Mouse (Mus musculus): ENCODE results near the gene Spats2. TPM values are rescaled to one million over a fixed set of nuclear protein-coding genes. Genes with fewer than 3 reads are reported as not detected.

Spats2 gene
- polyA plus RNA-seq, 1 experiment from 2014 or later = 33.7 TPM

DNA sequence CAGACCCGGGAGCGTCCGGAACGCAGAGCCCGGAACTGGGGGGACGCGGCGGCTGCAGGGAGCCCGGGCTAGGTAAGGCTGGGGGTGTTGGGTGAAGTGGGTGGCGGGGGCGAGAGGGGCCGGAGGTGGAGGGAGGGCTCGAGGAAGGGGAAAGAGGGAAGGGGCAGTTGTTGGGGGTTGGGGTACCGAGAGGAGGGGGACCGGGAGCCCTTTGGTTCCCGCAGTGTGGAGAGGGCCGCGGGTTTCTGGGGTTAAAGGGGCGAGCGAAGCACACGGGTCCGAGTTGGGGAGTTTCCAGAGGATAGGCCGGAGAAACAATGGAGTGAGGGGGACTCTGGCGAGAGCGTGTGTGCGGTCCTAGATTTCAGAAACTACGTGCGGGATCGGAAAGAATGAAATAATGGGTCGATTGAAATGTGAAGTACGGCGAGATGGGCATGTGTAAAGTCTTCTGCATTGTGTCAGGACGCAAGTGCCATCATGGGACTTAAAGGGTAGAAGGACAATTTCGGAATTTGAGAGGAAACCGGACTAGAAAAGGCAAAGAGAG lies 1.2 kb downstream of the Spats2 start:
- peak; percentile 46 for DNase-seq (ENCODE audit: low spot score)
- no peak for ATAC-seq (ENCODE audit: low FRiP score)
- Histone ChIP-seq H3K4me3 (replicated peaks; ENCODE audit: low read length) (peak overlapping the region; percentile 61), H3K9me3 (ENCODE audit: control insufficient read depth, low read length) (no peaks in the 10 kb centered on the region), H3K27ac (peak overlapping the region; percentile 94), H3K36me3 (replicated peaks; ENCODE audit: control insufficient read depth, insufficient read depth) (no peaks in the 10 kb centered on the region), H3K9ac (peak overlapping the region; percentile 86), H3K27me3 (ENCODE audit: control insufficient read depth, insufficient read depth, low read length) (no peaks in the 10 kb centered on the region), H3K4me1 (replicated peaks; ENCODE audit: control insufficient read depth, insufficient read depth, low read length) (peaks cover 18% of the 10 kb centered on the region), H3K4me2 (replicated peaks) (peak overlapping the region; percentile 71)
- WGBS = under 1% methylated on average over 35 of the region's 35 CpGs

DNA sequence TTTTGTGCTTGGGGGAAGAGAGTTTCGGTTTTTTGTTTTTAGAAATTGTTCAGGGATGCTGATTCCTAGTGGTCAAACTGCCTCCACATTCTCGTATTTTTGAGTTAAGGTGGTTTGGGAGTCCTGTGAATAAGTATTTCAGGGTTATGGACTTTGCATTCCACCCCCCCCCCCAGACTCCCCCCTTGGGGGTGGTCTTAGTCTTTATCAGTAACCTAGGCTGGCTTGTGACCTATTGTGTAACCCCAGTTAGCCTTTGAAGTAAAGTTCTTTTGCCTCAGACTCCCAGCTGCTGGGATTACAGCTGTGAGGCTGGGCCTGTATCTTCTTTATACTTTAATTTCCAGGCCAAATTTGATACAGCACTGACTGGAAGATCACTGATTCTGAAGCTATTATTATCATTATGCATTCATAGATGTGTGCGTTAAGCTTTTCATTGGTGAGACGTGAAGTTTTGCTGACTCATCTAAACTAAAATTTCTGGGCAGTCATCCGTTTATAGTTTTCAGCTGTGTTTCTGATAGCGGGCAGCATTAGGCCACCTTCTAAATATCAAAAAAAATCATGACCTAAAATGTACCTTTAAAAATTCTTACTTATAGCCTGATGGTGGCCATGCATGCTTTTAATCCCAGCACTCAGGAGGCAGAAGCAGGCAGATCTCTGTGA lies 2.3 kb downstream of the Spats2 start:
- Histone ChIP-seq H3K36me3 (replicated peaks; ENCODE audit: control insufficient read depth, insufficient read depth) (no peaks in the 10 kb centered on the region), H3K4me2 (replicated peaks) (peak overlapping the region; percentile 71), H3K27ac (no peak overlapping the region), H3K4me3 (replicated peaks; ENCODE audit: low read length) (peak overlapping the region; percentile 61), H3K9me3 (ENCODE audit: control insufficient read depth, low read length) (no peaks in the 10 kb centered on the region), H3K4me1 (replicated peaks; ENCODE audit: control insufficient read depth, insufficient read depth, low read length) (peaks cover 18% of the 10 kb centered on the region), H3K9ac (peak overlapping the region; percentile 86), H3K27me3 (ENCODE audit: control insufficient read depth, insufficient read depth, low read length) (no peaks in the 10 kb centered on the region)
- no peak for DNase-seq (ENCODE audit: low spot score)
- WGBS = 56% methylated on average over 6 of the region's 6 CpGs
- ATAC-seq (ENCODE audit: low FRiP score) = no peak

DNA sequence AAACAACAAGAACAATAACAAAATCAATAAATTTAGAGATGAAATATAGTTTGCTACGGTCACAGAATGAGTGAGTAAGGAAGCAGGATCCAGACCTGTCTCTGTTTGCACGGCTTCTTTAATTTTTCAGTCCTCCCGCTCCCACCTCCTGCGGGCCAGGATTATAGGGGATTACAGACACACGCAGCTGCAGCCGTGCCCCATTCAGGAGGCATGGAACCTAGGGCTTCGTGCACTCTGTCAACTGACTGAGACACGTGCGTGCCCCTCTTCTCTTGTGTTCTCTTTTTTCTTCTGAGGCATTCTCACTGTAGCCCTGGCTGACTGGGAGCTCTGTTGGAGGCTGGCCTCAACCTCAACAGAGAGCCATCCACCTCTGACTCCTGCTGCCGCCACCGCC lies 3.7 kb downstream of the Spats2 start:
- Histone ChIP-seq H3K27me3 (ENCODE audit: control insufficient read depth, insufficient read depth, low read length) (no peaks in the 10 kb centered on the region), H3K4me2 (replicated peaks) (no peak overlapping the region), H3K9me3 (ENCODE audit: control insufficient read depth, low read length) (no peaks in the 10 kb centered on the region), H3K4me1 (replicated peaks; ENCODE audit: control insufficient read depth, insufficient read depth, low read length) (peaks cover 18% of the 10 kb centered on the region), H3K36me3 (replicated peaks; ENCODE audit: control insufficient read depth, insufficient read depth) (no peaks in the 10 kb centered on the region), H3K9ac (no peak overlapping the region), H3K4me3 (replicated peaks; ENCODE audit: low read length) (no peak overlapping the region), H3K27ac (no peak overlapping the region)
- 62% methylated on average over 11 of the region's 11 CpGs for WGBS
- DNase-seq (ENCODE audit: low spot score) (no peak), ATAC-seq (ENCODE audit: low FRiP score) (no peak)

DNA sequence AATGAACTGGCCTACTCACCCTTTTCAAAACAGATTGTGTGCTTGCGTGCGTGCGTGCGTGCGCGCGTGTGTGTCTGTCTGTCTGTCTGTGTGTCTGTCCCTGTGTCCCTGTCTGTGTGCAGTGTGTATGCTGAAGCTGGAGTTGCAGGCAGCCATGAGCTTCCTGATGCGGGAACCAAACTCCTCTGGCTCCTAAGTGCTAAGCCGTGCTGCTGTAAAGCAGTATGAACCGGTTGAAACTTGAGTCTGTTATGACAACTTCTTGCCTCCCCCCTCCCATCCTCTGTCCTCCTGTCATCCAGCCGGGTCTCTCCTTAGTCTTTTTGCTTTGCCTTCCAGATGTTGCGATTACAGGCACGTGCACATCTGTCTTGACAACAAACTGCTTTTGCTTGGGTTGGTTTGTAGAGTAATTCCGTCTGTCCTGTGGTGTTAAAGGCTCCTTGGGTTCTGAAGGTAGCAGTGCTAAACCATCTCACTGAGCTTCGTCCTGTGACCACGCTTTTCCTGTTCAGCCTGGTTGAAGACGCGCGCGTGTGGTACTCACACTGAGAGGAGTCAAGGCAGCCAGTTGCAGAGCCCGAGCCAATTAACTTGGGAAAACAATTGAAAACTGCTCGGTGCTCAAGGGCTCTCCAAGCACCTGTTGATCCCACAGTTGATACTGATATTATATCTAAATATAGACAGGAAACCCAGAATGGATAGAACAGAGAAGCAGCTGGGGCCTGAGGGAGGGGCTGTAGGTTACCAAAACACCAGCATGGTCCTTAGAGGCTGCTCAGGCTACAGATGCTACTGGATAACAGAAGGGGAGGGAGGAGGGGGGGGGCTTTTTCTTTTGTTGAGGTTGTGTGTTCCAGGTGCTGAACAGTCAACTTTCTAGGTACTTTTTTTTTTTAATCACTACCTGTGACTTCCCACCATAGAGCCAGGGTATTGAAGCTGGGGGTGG lies 4.5 kb downstream of the Spats2 start:
- Histone ChIP-seq H3K4me3 (replicated peaks; ENCODE audit: low read length) (no peak overlapping the region), H3K36me3 (replicated peaks; ENCODE audit: control insufficient read depth, insufficient read depth) (no peaks in the 10 kb centered on the region), H3K27ac (no peak overlapping the region), H3K4me2 (replicated peaks) (no peak overlapping the region), H3K27me3 (ENCODE audit: control insufficient read depth, insufficient read depth, low read length) (no peaks in the 10 kb centered on the region), H3K9ac (no peak overlapping the region), H3K4me1 (replicated peaks; ENCODE audit: control insufficient read depth, insufficient read depth, low read length) (peaks cover 18% of the 10 kb centered on the region), H3K9me3 (ENCODE audit: control insufficient read depth, low read length) (no peaks in the 10 kb centered on the region)
- WGBS = 77% methylated on average over 22 of the region's 22 CpGs
- ATAC-seq (ENCODE audit: low FRiP score) = no peak
- no peak for DNase-seq (ENCODE audit: low spot score)

DNA sequence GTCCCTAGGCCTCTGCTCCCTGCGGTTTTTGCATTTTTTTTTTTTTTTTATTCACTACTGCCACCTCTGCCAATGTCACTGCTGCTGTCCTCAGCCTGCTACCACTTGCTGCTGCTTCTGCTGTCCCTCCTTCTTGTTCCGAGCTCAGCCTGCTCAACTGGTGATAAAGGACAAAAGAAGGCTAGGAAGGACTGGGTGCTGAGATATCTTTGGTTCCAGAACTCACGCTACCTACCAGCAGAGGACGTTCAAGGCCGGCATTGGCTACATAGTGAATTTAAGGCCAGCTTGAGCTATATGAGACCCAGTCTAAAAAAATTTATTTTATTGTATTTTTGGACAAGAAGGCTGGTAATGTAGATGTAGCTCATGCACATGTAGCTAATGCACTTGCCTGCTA lies 12.7 kb downstream of the Spats2 start:
- 85% methylated on average over 5 of the region's 5 CpGs for WGBS
- H3K9ac ChIP-seq = no peak overlapping the region

DNA sequence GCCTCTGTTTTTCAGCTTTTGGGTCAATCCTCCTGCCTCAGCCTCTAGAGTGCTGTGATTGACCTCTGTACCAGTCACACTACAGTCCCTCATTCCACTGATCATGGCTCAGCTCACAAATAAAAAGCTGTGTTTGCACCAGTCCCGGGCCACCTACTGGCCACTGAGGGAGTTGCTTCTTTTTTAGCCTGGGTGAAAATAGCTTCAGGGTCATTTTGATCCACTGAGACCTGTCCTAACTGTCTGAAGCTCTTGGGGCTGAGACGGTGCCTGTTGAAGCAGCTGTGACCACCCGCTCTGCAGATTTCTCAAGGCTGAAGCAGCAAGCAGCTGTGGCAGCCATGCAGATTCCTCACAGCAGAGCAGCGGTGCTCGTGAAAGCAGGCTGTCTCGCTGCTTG lies 14.0 kb downstream of the Spats2 start:
- H3K9ac ChIP-seq = no peak overlapping the region
- H3K9me3 ChIP-seq (ENCODE audit: control insufficient read depth, low read length) = no peaks in the 10 kb centered on the region
- no peaks in the 10 kb centered on the region for H3K36me3 ChIP-seq (replicated peaks; ENCODE audit: control insufficient read depth, insufficient read depth)
- H3K27ac ChIP-seq = no peak overlapping the region
- no peak for ATAC-seq (ENCODE audit: low FRiP score)
- H3K4me2 ChIP-seq (replicated peaks) = no peak overlapping the region
- 47% methylated on average over 6 of the region's 6 CpGs for WGBS
- H3K4me3 ChIP-seq (replicated peaks; ENCODE audit: low read length) = no peak overlapping the region
- peak; percentile 65 for DNase-seq (ENCODE audit: low spot score)
- H3K4me1 ChIP-seq (replicated peaks; ENCODE audit: control insufficient read depth, insufficient read depth, low read length) = no peaks in the 10 kb centered on the region
- no peaks in the 10 kb centered on the region for H3K27me3 ChIP-seq (ENCODE audit: control insufficient read depth, insufficient read depth, low read length)

More for the DNA sequence above, 12.7 kb downstream of the Spats2 start:
- no peaks in the 10 kb centered on the region for H3K4me1 ChIP-seq (replicated peaks; ENCODE audit: control insufficient read depth, insufficient read depth, low read length)
- no peak overlapping the region for H3K4me2 ChIP-seq (replicated peaks)
- no peaks in the 10 kb centered on the region for H3K36me3 ChIP-seq (replicated peaks; ENCODE audit: control insufficient read depth, insufficient read depth)
- ATAC-seq (ENCODE audit: low FRiP score) (no peak), DNase-seq (ENCODE audit: low spot score) (no peak)
- H3K27ac ChIP-seq = no peak overlapping the region
- H3K9me3 ChIP-seq (ENCODE audit: control insufficient read depth, low read length) = no peaks in the 10 kb centered on the region
- no peaks in the 10 kb centered on the region for H3K27me3 ChIP-seq (ENCODE audit: control insufficient read depth, insufficient read depth, low read length)
- H3K4me3 ChIP-seq (replicated peaks; ENCODE audit: low read length) = no peak overlapping the region

DNA sequence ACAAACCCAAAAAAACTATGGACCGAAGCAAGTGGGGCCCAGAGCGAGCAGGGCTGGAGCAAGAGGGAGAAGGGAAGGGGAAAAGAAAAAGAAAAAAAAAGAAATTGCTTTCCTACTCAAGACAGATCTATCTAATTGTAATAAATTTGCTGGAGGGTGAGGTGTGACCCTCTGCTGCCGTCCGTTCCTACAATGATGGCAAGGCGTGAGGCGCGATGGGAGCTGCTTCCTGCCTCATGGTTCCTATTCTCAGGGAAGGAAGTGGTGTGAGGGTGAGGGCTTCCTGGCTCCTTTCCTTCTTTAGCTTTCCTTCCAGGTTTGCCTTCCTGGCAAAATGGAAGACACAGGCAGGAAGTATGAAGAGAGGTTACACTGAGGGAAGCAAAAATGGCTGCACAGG lies 24.8 kb downstream of the Spats2 start:
- H3K27ac ChIP-seq = no peak overlapping the region
- no peak overlapping the region for H3K4me2 ChIP-seq (replicated peaks)
- 94% methylated on average over 7 of the region's 7 CpGs for WGBS
- H3K9me3 ChIP-seq (ENCODE audit: control insufficient read depth, low read length) = no peaks in the 10 kb centered on the region
- no peak overlapping the region for H3K4me3 ChIP-seq (replicated peaks; ENCODE audit: low read length)
- H3K36me3 ChIP-seq (replicated peaks; ENCODE audit: control insufficient read depth, insufficient read depth) = peaks cover 45% of the 10 kb centered on the region
- no peaks in the 10 kb centered on the region for H3K4me1 ChIP-seq (replicated peaks; ENCODE audit: control insufficient read depth, insufficient read depth, low read length)
- ATAC-seq (ENCODE audit: low FRiP score) (no peak), DNase-seq (ENCODE audit: low spot score) (no peak)
- no peaks in the 10 kb centered on the region for H3K27me3 ChIP-seq (ENCODE audit: control insufficient read depth, insufficient read depth, low read length)
- H3K9ac ChIP-seq = no peak overlapping the region

DNA sequence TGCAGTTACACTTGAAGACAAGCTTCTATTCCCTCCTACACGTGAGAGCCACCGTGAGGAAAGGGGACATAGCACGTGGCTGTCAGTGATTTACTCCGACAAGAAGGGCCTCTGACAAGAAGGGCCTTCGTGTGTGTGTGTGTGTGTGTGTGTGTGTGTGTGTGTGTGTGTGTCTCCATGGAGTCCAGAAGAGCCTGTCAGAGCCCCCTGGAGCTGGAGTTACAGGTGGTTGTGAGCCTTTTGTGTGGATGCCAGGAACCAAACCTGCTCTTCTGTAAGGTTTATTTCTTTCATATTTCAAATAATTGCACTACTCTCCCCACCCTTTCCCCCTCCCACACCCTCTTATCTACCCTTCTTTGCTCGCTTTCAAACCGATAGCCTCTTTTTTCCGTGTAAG lies 25.6 kb downstream of the Spats2 start:
- Histone ChIP-seq H3K4me3 (replicated peaks; ENCODE audit: low read length) (no peak overlapping the region), H3K4me2 (replicated peaks) (no peak overlapping the region), H3K27me3 (ENCODE audit: control insufficient read depth, insufficient read depth, low read length) (no peaks in the 10 kb centered on the region), H3K27ac (no peak overlapping the region), H3K9ac (no peak overlapping the region), H3K4me1 (replicated peaks; ENCODE audit: control insufficient read depth, insufficient read depth, low read length) (no peaks in the 10 kb centered on the region), H3K36me3 (replicated peaks; ENCODE audit: control insufficient read depth, insufficient read depth) (peaks cover 37% of the 10 kb centered on the region), H3K9me3 (ENCODE audit: control insufficient read depth, low read length) (no peaks in the 10 kb centered on the region)
- WGBS = 88% methylated on average over 8 of the region's 8 CpGs
- no peak for DNase-seq (ENCODE audit: low spot score)
- ATAC-seq (ENCODE audit: low FRiP score) = no peak

DNA sequence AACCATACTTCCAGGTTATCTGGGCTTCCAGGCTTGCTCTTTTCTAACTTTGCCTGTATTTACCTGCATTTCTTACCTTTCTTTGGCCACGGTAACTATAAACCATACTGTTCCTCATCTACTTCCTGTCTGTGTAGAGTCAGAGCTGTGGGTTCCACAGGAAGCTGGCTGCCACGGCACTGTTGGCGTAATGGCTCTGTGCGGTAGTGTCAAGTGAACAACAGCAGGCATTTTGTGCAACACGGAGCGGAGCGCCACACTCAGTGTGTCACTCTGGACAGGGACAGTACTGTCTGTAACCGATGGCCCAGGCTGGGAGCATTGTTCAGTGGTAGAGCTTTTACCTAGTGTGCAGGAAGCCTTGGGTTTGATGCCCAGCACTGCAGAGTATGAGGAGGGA lies 27.8 kb downstream of the Spats2 start:
- no peak overlapping the region for H3K9ac ChIP-seq
- H3K27ac ChIP-seq = no peak overlapping the region
- no peak overlapping the region for H3K4me2 ChIP-seq (replicated peaks)
- H3K9me3 ChIP-seq (ENCODE audit: control insufficient read depth, low read length) = no peaks in the 10 kb centered on the region
- DNase-seq (ENCODE audit: low spot score) (no peak), ATAC-seq (ENCODE audit: low FRiP score) (no peak)
- no peaks in the 10 kb centered on the region for H3K4me1 ChIP-seq (replicated peaks; ENCODE audit: control insufficient read depth, insufficient read depth, low read length)
- no peak overlapping the region for H3K4me3 ChIP-seq (replicated peaks; ENCODE audit: low read length)
- no peaks in the 10 kb centered on the region for H3K27me3 ChIP-seq (ENCODE audit: control insufficient read depth, insufficient read depth, low read length)
- H3K36me3 ChIP-seq (replicated peaks; ENCODE audit: control insufficient read depth, insufficient read depth) = peaks cover 22% of the 10 kb centered on the region
- over 99% methylated on average over 8 of the region's 8 CpGs for WGBS

All from hindbrain, embryonic 14.5 days (tissue).